Mouse (Mus musculus) lung, postnatal 0 days (tissue): ENCODE measurements at regions not wholly inside any gene's neighbourhood (a gene's known extent, or its start where the extent isn't known, plus 50 kb on each side); places are given as distances from the start of the nearest gene placed in this dataset.

Experiments used
- CTCF ChIP-seq: IDR thresholded peaks from 2 replicates; pipeline ENCODE4 v1.5.1; 2016; ENCODE audit warnings: antibody characterized with exemption, mild to moderate bottlenecking
- EP300 ChIP-seq: IDR thresholded peaks from 2 replicates; pipeline ENCODE4 v1.6.1; 2016; ENCODE audit warnings: antibody characterized with exemption, mild to moderate bottlenecking, control low read depth

GRCm38 (mm10) chr17:61033544-61034251 is 1847.4 kb downstream of the Efna5 start:
- TF ChIP-seq CTCF, result no peak
- no peak for TF ChIP-seq EP300
